Mouse (Mus musculus): ENCODE measurements around the gene Arhgap10. TPM values are rescaled to one million over a fixed set of nuclear protein-coding genes. Genes with fewer than 3 reads are reported as not detected.
"Not testable (repeated sequence)": the region's sequence is repeated elsewhere in the genome, so short reads cannot be mapped to it uniquely, and the experiment has no call there.

The Arhgap10 gene
- polyA plus RNA-seq, 1 experiment from 2014 or later = 23.2 TPM

GRCm38 (mm10) chr8:77327326-77327725, 190.4 kb downstream of the Arhgap10 start:
- ATAC-seq (ENCODE audit: insufficient read depth) = no peak
- Histone ChIP-seq H3K27ac (ENCODE audit: low read depth) (no peak overlapping the region), H3K9ac (no peak overlapping the region), H3K4me3 (ENCODE audit: low read depth, low read length) (no peak overlapping the region), H3K9me3 (ENCODE audit: low read depth, low read length) (no peaks in the 10 kb centered on the region), H3K4me1 (ENCODE audit: insufficient read depth) (no peaks in the 10 kb centered on the region), H3K4me2 (no peak overlapping the region), H3K36me3 (ENCODE audit: insufficient read depth) (no peaks in the 10 kb centered on the region), H3K27me3 (ENCODE audit: insufficient read depth, low read length) (no peaks in the 10 kb centered on the region)
- 88% methylated on average over 4 of the region's 4 CpGs for WGBS
- DNase-seq = no peak
- no peak for TF ChIP-seq CTCF (IDR thresholded peaks at IDR 0.05; ENCODE audit: low read depth)

- not testable (repeated sequence) for H3K36me3 ChIP-seq (ENCODE audit: insufficient read depth); H3K9me3 ChIP-seq (ENCODE audit: low read depth, low read length); H3K4me3 ChIP-seq (ENCODE audit: low read depth, low read length); DNase-seq; H3K4me1 ChIP-seq (ENCODE audit: insufficient read depth); H3K9ac ChIP-seq; H3K4me2 ChIP-seq; H3K27me3 ChIP-seq (ENCODE audit: insufficient read depth, low read length); H3K27ac ChIP-seq (ENCODE audit: low read depth); ATAC-seq (ENCODE audit: insufficient read depth)
- whole genome bisulfite sequencing = 76% methylated on average over 6 of the region's 7 CpGs
Measured at GRCm38 (mm10) chr8:77322727-77323126, 195.0 kb downstream of the Arhgap10 start.

- no peak for DNase-seq
- Histone ChIP-seq H3K4me1 (ENCODE audit: insufficient read depth) (no peaks in the 10 kb centered on the region), H3K9ac (no peak overlapping the region), H3K9me3 (ENCODE audit: low read depth, low read length) (no peaks in the 10 kb centered on the region), H3K4me3 (ENCODE audit: low read depth, low read length) (no peak overlapping the region), H3K4me2 (no peak overlapping the region), H3K36me3 (ENCODE audit: insufficient read depth) (0 out of 2 replicates have a peak, but pooled peaks cover 3% of the 10 kb centered on the region), H3K27me3 (ENCODE audit: insufficient read depth, low read length) (no peaks in the 10 kb centered on the region), H3K27ac (ENCODE audit: low read depth) (no peak overlapping the region)
- no peak for ATAC-seq (ENCODE audit: insufficient read depth)
- 95% methylated on average over 4 of the region's 4 CpGs for WGBS
- TF ChIP-seq CTCF (IDR thresholded peaks at IDR 0.05; ENCODE audit: low read depth) = no peak
Measured at GRCm38 (mm10) chr8:77321901-77322300, 195.9 kb downstream of the Arhgap10 start.

- ATAC-seq (ENCODE audit: insufficient read depth) (no peak), DNase-seq (no peak)
- TF ChIP-seq CTCF (IDR thresholded peaks at IDR 0.05; ENCODE audit: low read depth) = no peak
- no peak overlapping the region for H3K9ac ChIP-seq
- H3K9me3 ChIP-seq (ENCODE audit: low read depth, low read length) = no peaks in the 10 kb centered on the region
- no peak overlapping the region for H3K27ac ChIP-seq (ENCODE audit: low read depth)
- no peak overlapping the region for H3K4me2 ChIP-seq
- no peaks in the 10 kb centered on the region for H3K4me1 ChIP-seq (ENCODE audit: insufficient read depth)
- WGBS = 78% methylated on average over 9 of the region's 9 CpGs
- 0 out of 2 replicates have a peak, but pooled peaks cover 3% of the 10 kb centered on the region for H3K36me3 ChIP-seq (ENCODE audit: insufficient read depth)
- no peaks in the 10 kb centered on the region for H3K27me3 ChIP-seq (ENCODE audit: insufficient read depth, low read length)
- no peak overlapping the region for H3K4me3 ChIP-seq (ENCODE audit: low read depth, low read length)
Measured at GRCm38 (mm10) chr8:77318590-77318989, 199.2 kb downstream of the Arhgap10 start.

- Histone ChIP-seq H3K9ac (no peak overlapping the region), H3K36me3 (ENCODE audit: insufficient read depth) (0 out of 2 replicates have a peak, but pooled peaks cover 3% of the 10 kb centered on the region), H3K4me2 (no peak overlapping the region), H3K27ac (ENCODE audit: low read depth) (no peak overlapping the region), H3K4me3 (ENCODE audit: low read depth, low read length) (no peak overlapping the region), H3K4me1 (ENCODE audit: insufficient read depth) (no peaks in the 10 kb centered on the region), H3K27me3 (ENCODE audit: insufficient read depth, low read length) (no peaks in the 10 kb centered on the region), H3K9me3 (ENCODE audit: low read depth, low read length) (no peaks in the 10 kb centered on the region)
- WGBS = 74% methylated on average over 2 of the region's 2 CpGs
- DNase-seq (no peak), ATAC-seq (ENCODE audit: insufficient read depth) (no peak)
- no peak for TF ChIP-seq CTCF (IDR thresholded peaks at IDR 0.05; ENCODE audit: low read depth)
Measured at GRCm38 (mm10) chr8:77317771-77318170, 200.0 kb downstream of the Arhgap10 start.

GRCm38 (mm10) chr8:77313003-77313402, 204.8 kb downstream of the Arhgap10 start:
- H3K36me3 ChIP-seq (ENCODE audit: insufficient read depth) = peaks cover 10% of the 10 kb centered on the region; the same call in 1 of the 2 replicates
- ATAC-seq (ENCODE audit: insufficient read depth) = peak; percentile 74

GRCm38 (mm10) chr8:77311762-77312161, 206.0 kb downstream of the Arhgap10 start:
- Histone ChIP-seq H3K4me3 (ENCODE audit: low read depth, low read length) (no peak overlapping the region), H3K9ac (no peak overlapping the region), H3K27me3 (ENCODE audit: insufficient read depth, low read length) (no peaks in the 10 kb centered on the region), H3K4me1 (ENCODE audit: insufficient read depth) (no peaks in the 10 kb centered on the region), H3K36me3 (ENCODE audit: insufficient read depth) (peaks cover 10% of the 10 kb centered on the region; the same call in 1 of the 2 replicates), H3K27ac (ENCODE audit: low read depth) (no peak overlapping the region), H3K4me2 (no peak overlapping the region), H3K9me3 (ENCODE audit: low read depth, low read length) (no peaks in the 10 kb centered on the region)
- 60% methylated on average over 6 of the region's 6 CpGs for WGBS
- DNase-seq (peak; percentile 56), ATAC-seq (ENCODE audit: insufficient read depth) (peak; percentile 14; the same call in 1 of the 2 replicates)
- 0 out of 2 replicates have a peak, but pooled peaks have one; percentile 31 for TF ChIP-seq CTCF (IDR thresholded peaks at IDR 0.05; ENCODE audit: low read depth)

More at GRCm38 (mm10) chr8:77313003-77313402, 204.8 kb downstream of the Arhgap10 start:
- Histone ChIP-seq H3K4me3 (ENCODE audit: low read depth, low read length) (no peak overlapping the region), H3K9me3 (ENCODE audit: low read depth, low read length) (no peaks in the 10 kb centered on the region), H3K4me2 (no peak overlapping the region), H3K27me3 (ENCODE audit: insufficient read depth, low read length) (no peaks in the 10 kb centered on the region), H3K9ac (no peak overlapping the region), H3K27ac (ENCODE audit: low read depth) (no peak overlapping the region), H3K4me1 (ENCODE audit: insufficient read depth) (no peaks in the 10 kb centered on the region)
- TF ChIP-seq CTCF (IDR thresholded peaks at IDR 0.05; ENCODE audit: low read depth) = no peak
- peak; percentile 79 for DNase-seq
- 53% methylated on average over 3 of the region's 3 CpGs for WGBS
